Mouse (Mus musculus): Measurements from ENCODE around the gene Ssr2.

Gene Ssr2

DNA sequence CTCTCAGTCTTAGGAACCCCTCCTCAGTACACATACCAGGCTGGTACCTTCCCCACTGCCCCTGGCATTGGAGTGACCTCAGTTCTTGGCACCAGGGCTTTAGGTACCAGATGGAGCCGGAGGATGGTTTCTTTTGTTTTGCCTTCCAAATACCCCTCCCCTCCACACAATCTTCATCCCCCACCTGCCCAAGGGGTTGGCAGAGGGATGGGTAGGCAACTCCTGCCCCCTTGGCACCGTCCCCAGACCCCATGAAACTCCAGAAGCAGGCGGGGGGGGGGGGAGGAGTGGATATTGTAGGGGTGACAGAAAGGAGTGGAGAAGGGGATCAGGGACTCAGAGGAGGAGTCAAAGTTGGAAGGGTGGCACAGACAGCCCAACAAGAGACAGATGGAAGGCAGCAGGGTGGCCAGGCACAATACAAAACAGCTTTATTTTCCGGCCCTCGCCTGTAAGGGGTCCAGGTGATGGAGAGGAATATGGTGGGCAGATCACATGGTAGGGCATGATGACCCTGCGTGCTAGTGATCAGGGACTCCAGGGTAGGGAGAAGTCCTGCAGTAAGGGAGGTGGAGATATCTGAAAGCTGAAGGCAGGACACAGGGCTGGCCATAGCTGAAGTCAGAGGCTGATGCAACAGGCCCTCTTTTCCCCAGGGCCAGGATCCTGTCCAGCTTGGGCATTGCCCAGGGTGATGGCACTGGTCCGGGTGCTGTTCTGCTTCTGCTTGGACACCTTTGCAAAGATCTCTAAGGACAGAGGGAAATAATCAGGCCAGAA, 33.9 kb upstream of the Ssr2 start:
- no peak for DNase-seq (ENCODE audit: low read depth)

DNA sequence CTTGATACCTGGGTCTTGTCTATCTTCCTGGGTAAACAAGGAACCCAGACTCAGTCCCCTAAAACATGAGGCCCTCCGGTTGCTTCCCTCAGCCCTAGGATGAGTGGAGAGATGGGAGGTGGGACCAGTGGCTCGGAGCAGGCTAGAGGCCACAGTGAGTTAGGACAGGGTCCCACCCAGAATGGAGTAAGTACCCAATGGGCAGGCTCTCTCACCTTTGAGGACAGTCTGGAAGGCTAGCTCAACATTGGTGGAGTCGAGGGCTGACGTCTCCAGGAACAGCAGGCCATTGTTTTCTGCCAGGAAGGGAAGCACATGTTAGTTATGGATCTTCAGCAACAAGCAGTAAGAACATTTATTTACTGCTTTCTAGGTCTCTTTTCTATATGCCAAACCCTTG, 33.2 kb upstream of the Ssr2 start:
- DNase-seq (ENCODE audit: low read depth): no peak

GRCm38 (mm10) chr3:88543174-88543573, 32.5 kb upstream of the Ssr2 start:
- no peak for DNase-seq (ENCODE audit: low read depth)

DNA sequence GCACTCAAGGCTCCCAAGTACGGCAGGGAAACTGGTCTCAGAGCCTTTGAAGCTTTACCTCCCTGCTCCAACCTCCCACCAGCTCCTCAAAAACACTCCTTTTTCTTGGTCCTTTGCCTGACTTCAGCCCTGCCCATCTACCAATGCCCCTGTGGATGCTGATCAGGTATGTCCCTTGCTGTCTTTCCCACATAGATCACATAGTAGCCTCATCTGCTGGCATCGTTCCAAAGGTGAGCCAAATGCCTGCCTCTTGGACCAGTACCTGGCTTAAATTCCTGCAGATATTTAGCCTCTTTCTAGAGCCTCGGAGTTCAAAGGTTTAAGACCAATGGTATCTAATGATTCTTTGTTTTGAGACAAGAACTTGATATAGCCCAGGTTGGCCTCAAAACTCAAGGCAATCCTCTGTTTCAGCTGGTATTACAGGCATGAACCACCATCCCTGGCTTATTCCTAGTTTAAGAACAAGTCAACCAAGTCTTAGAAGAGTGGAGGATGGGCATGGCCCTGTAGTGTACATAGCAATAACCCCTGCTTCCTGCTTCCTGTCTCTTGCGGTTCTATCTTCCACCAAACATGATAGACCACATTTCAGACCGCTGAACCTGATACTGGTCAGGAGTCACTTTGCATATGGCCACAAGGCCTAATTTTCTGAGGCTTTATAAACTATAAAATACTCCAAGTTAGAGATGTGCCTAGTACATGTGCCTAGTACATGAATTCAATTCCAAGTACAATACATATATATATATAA, 31.8 kb upstream of the Ssr2 start:
- no peak for DNase-seq (ENCODE audit: low read depth)

- DNase-seq (ENCODE audit: low read depth): no peak
These were observed 31.2 kb upstream of the Ssr2 start for GRCm38 (mm10) chr3:88544514-88544913.

GRCm38 (mm10) chr3:88544955-88545591, 30.6 kb upstream of the Ssr2 start:
- no peak for DNase-seq (ENCODE audit: low read depth)

GRCm38 (mm10) chr3:88546674-88547418, 28.8 kb upstream of the Ssr2 start:
- DNase-seq (ENCODE audit: low read depth): no peak

DNA sequence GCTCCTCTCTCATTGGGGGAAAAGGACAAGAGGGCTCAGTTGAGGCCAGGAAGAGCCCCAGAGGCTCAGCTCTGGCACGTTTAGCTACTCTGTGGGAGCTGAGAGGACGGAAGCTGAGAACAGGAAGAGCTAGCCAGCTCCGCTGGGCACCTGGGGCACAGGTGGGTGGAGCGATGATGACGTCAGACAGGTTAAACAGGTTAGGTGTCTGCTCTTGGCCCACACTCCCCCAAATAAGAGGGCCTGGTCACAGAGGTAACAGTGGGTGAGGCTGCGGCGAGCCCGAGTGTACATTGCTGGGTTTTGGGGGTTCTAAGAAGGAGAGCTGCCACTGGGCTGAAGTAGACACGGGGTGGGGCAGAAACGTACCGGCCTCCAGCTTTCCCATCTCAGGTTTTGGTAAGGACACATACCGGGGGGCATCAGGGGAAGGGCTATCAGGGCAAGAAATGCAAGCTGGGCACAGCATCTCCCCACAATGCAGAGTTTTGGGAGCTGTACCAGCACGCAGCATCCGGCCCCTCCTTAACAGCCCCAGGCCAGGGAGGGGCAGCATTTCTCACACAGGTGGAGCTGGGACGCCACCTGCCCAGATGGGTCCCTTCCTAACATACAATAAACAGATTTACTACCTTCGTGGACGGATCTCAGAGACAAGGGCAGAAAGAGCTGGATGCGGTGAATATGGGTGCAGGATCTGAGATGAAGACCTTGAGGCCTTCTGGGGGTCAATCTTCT, 27.3 kb upstream of the Ssr2 start, which contains the start of gene Rab25:
Gene Rab25, minus strand, starts transcription at position 121 of the 738 bp plus-strand sequence.
- no peak for DNase-seq (ENCODE audit: low read depth)

- DNase-seq (ENCODE audit: low read depth): no peak
These were observed 24.1 kb upstream of the Ssr2 start for GRCm38 (mm10) chr3:88551586-88551985.

DNA sequence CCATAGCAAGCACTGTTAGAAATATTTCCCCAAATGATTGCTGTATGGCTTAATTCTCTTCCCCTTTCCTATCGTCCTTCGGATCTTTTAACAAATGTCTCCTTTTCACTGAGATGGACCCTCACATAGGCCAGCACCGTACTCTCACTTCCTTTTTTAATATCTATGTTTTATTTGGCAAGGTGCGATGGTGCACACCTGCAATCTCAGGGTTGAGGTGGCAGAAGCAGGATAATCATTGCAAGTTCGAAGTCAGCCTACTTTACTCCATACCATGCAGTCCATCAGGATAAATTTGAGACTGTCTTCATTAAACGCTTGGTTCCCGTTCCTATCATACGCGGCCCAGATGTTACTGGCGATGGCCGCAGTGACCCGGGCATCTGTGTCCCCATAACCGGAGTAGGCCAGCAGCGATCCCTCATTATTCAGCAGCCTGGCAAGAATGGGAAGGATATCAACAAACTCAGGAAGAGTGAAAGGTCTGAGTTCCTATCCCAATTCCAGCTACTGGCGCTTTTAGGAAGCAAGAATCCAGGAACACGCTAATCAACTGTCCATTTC, 23.5 kb upstream of the Ssr2 start:
- DNase-seq (ENCODE audit: low read depth): no peak

DNA sequence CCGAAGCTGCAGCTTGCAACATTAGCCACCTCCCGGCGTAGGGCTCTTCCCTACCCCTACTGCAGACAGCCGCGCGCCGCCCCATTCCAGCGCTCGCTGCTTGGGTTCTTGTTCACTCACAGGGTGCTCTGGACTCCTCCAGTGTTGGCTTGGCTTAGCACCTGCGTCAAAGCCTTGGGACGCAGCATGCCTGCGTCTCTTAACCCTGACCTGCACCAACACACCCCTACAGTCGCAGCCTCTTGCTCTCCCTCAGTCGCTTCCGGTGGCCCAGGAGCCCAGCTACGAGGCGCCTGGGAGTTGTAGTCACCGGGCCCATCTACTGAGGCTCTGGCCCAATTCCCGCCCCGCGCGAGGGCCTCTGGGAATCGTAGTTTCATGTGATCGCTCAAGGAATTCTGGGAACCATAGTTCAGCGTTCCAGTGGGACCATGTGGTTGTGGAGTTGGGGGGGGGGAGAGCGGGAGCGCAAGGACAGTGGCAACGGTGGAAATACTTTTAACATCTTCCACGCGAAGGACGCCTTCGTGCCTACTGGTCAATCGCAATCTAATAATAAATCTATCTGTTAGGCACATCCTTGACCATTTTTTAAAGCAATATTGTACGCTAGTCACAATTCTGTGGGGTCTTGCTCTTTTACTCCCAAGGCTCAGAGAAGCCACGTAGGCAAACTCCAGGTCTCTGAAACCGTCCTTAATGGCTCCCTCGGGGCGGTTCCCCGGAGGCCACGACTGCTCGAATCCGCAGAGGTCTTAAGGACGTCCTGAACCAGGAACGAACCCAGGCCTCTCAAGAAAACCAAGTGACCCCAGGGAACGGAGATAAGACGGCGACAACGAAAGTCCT, 22.8 kb upstream of the Ssr2 start, which contains the start of gene Lamtor2:
Gene Lamtor2, minus strand, starts transcription at position 399 of the 849 bp plus-strand sequence.
- DNase-seq (ENCODE audit: low read depth): peak; percentile 96

GRCm38 (mm10) chr3:88553525-88553879, 22.2 kb upstream of the Ssr2 start, which contains the start of gene Ubqln4:
Gene Ubqln4 (plus strand): TSS chr3:88553758.
- DNase-seq (ENCODE audit: low read depth): no peak

DNA sequence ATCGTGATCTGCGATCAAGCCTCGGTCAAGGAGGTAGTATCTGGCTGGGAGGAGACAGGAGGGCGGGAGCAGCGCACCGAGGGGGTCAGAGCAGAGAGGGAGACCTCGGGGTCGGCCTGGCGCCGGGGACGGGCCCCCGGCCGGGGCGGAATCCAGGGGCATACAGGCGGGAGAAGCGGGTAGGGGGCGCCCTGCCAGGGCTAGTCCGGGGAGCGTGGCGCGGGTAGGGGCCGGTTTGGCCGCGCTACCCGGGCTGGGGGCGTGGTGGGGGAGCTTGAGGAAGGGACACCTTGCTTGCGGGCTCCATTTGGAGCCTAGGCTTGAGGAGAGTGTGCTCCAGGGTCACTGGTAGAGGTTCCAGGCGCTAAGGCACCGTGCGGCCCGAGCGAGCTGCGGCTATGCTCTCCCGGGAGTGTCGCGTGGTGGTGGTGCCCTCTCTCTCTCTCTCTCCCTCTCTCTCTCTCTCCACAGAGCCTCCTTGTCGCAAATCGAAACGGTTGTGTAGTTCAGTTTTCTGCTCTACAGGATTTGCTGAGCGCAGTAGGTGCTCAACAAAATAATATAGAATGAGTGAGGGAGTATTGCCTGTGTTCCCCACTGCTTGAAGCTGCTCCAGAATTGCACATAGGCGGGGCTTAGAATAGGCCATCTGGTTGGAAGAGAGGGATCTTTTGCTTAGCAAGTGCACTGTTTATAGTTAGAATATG, 21.6 kb upstream of the Ssr2 start:
- no peak for DNase-seq (ENCODE audit: low read depth)

GRCm38 (mm10) chr3:88555069-88555605, 20.5 kb upstream of the Ssr2 start:
- DNase-seq (ENCODE audit: low read depth): no peak

GRCm38 (mm10) chr3:88555731-88556130, 19.9 kb upstream of the Ssr2 start:
- DNase-seq (ENCODE audit: low read depth): no peak

DNA sequence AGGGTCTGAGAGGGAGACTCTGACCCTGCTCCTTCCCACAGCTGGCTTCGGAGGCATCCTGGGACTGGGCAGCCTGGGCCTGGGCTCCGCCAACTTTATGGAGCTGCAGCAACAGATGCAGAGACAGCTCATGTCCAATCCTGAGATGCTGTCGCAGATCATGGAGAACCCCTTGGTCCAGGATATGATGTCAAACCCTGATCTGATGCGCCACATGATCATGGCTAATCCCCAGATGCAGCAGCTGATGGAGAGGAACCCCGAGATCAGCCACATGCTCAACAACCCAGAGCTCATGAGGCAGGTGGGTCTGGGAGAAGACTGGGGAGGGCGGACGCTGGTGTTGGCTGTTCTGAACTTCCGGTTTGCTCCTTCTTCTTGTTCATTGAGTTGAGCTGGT, 19.1 kb upstream of the Ssr2 start:
- DNase-seq (ENCODE audit: low read depth): no peak

DNA sequence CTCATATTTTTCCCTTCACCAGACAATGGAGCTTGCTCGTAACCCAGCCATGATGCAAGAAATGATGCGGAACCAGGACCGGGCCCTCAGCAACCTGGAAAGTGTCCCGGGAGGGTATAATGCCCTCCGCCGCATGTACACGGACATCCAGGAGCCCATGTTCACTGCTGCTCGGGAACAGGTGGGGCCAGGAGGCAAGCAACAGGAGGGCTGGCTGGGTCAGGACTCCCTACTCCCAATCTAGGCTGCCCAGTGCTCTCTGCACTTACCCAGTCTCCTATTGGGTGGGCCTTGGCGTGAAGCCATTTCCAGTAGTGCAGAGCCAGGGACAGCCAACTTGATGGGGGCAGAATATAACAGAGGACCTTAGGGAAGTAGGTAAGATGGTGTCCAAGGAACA, 16.1 kb upstream of the Ssr2 start:
- DNase-seq (ENCODE audit: low read depth): no peak

DNA sequence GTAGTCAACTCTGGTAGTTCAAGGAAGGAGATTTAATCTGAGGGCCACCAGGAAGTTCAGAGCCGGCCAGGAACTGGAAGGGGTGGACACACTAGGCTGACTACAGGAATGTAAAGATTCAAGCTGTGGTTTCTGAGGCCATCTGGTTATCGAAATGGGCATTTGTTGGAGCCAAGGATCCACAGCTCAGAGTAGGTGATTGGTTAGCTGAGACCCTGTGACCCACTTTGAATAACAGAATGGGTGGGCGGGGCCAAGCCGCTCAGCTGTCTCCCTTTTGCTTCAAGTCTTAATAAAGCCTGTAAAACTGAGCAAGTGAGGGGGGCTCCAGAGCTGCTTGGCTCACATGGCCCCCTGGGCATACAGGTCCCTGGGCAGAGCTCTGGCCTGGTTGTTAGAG, 13.7 kb upstream of the Ssr2 start:
- DNase-seq (ENCODE audit: low read depth): no peak

DNA sequence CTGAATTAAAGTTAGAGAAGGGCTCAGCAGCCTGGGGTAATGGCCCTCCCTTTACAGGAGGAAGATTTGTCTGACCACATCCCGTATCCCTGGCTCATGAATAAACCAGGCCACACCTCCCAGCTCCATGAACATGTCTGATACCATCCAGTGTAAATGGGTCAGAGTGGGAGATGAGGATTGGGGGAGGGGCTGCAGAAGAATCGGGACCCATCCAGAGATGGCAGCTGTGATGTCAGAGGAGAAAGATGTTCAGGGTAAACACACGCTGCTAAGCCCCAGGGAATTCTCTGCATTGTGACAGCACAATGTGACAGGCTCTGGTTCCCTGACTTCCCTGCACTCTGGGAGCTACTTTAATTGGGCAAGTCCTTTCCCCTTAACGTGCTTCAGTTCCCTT, 12.2 kb upstream of the Ssr2 start:
- no peak for DNase-seq (ENCODE audit: low read depth)

All from fibroblast of lung, adult 2 months (primary cell).